Mouse (Mus musculus): Measurements from ENCODE around the gene Wdr86. TPM values are rescaled to one million over a fixed set of nuclear protein-coding genes. Genes with fewer than 3 reads are reported as not detected.
"Not testable (repeated sequence)": the region's sequence is repeated elsewhere in the genome, so short reads cannot be mapped to it uniquely, and the experiment has no call there.

The Wdr86 gene
- total and polyA plus RNA-seq, 2 experiments from 2014 or later, result 6.7 to 16.5 TPM

- H3K9me3 ChIP-seq (ENCODE audit: low read length), result no peaks in the 10 kb centered on the region
- no peak overlapping the region for H3K4me2 ChIP-seq (ENCODE audit: low read depth, low read length, poor library complexity, severe bottlenecking)
- H3K27ac ChIP-seq (ENCODE audit: low read depth, low read length), result no peak overlapping the region
- 91% methylated on average over 8 of the region's 8 CpGs for WGBS
- H3K9ac ChIP-seq (replicated peaks; ENCODE audit: low read length, poor library complexity, severe bottlenecking), result no peak overlapping the region
- DNase-seq (ENCODE audit: low spot score), result no peak
- peaks cover 79% of the 10 kb centered on the region for H3K36me3 ChIP-seq (ENCODE audit: insufficient read depth, low read length)
- H3K27me3 ChIP-seq (ENCODE audit: insufficient read depth, low read length), result no peaks in the 10 kb centered on the region
- TF ChIP-seq CTCF (IDR thresholded peaks at IDR 0.05), result no peak
- H3K4me1 ChIP-seq (ENCODE audit: insufficient read depth, low read length), result no peaks in the 10 kb centered on the region
- no peak for ATAC-seq (ENCODE audit: low FRiP score)
- no peak overlapping the region for H3K4me3 ChIP-seq (ENCODE audit: low read depth, low read length)
Measured at GRCm38 (mm10) chr5:24704615-24705014, 25.9 kb downstream of the Wdr86 start.

- no peaks in the 10 kb centered on the region for H3K27me3 ChIP-seq (ENCODE audit: insufficient read depth, low read length)
- no peak overlapping the region for H3K27ac ChIP-seq (ENCODE audit: low read depth, low read length)
- DNase-seq (ENCODE audit: low spot score) (no peak), ATAC-seq (ENCODE audit: low FRiP score) (no peak)
- H3K4me2 ChIP-seq (ENCODE audit: low read depth, low read length, poor library complexity, severe bottlenecking), result no peak overlapping the region
- no peaks in the 10 kb centered on the region for H3K4me1 ChIP-seq (ENCODE audit: insufficient read depth, low read length)
- H3K9ac ChIP-seq (replicated peaks; ENCODE audit: low read length, poor library complexity, severe bottlenecking), result no peak overlapping the region
- no peak for TF ChIP-seq CTCF (IDR thresholded peaks at IDR 0.05)
- 85% methylated on average over 3 of the region's 3 CpGs for WGBS
- no peaks in the 10 kb centered on the region for H3K9me3 ChIP-seq (ENCODE audit: low read length)
- H3K4me3 ChIP-seq (ENCODE audit: low read depth, low read length), result no peak overlapping the region
- peaks cover 74% of the 10 kb centered on the region for H3K36me3 ChIP-seq (ENCODE audit: insufficient read depth, low read length)
Measured at GRCm38 (mm10) chr5:24701271-24701670, 29.3 kb downstream of the Wdr86 start.

- H3K27ac ChIP-seq (ENCODE audit: low read depth, low read length), result no peak overlapping the region
Measured at GRCm38 (mm10) chr5:24696704-24697103, 33.8 kb downstream of the Wdr86 start.

GRCm38 (mm10) chr5:24687696-24688095 is 42.8 kb downstream of the Wdr86 start:
- Histone ChIP-seq H3K27me3 (ENCODE audit: insufficient read depth, low read length) (no peaks in the 10 kb centered on the region), H3K4me1 (ENCODE audit: insufficient read depth, low read length) (no peaks in the 10 kb centered on the region), H3K4me3 (ENCODE audit: low read depth, low read length) (no peak overlapping the region), H3K9me3 (ENCODE audit: low read length) (no peaks in the 10 kb centered on the region), H3K4me2 (ENCODE audit: low read depth, low read length, poor library complexity, severe bottlenecking) (no peak overlapping the region), H3K9ac (replicated peaks; ENCODE audit: low read length, poor library complexity, severe bottlenecking) (no peak overlapping the region), H3K36me3 (ENCODE audit: insufficient read depth, low read length) (peaks cover 20% of the 10 kb centered on the region), H3K27ac (ENCODE audit: low read depth, low read length) (no peak overlapping the region)
- ATAC-seq (ENCODE audit: low FRiP score) (no peak), DNase-seq (ENCODE audit: low spot score) (no peak)
- TF ChIP-seq CTCF (IDR thresholded peaks at IDR 0.05), result no peak
- 87% methylated on average over 1 of the region's 1 CpGs for WGBS

More at GRCm38 (mm10) chr5:24696704-24697103, 33.8 kb downstream of the Wdr86 start:
- no peaks in the 10 kb centered on the region for H3K9me3 ChIP-seq (ENCODE audit: low read length)
- peak; percentile 12 for DNase-seq (ENCODE audit: low spot score)
- no peak overlapping the region for H3K4me3 ChIP-seq (ENCODE audit: low read depth, low read length)
- 85% methylated on average over 3 of the region's 3 CpGs for WGBS
- ATAC-seq (ENCODE audit: low FRiP score), result no peak
- no peak overlapping the region for H3K9ac ChIP-seq (replicated peaks; ENCODE audit: low read length, poor library complexity, severe bottlenecking)
- no peak overlapping the region for H3K4me2 ChIP-seq (ENCODE audit: low read depth, low read length, poor library complexity, severe bottlenecking)
- H3K4me1 ChIP-seq (ENCODE audit: insufficient read depth, low read length), result no peaks in the 10 kb centered on the region
- no peak for TF ChIP-seq CTCF (IDR thresholded peaks at IDR 0.05)
- peaks cover 71% of the 10 kb centered on the region for H3K36me3 ChIP-seq (ENCODE audit: insufficient read depth, low read length)
- H3K27me3 ChIP-seq (ENCODE audit: insufficient read depth, low read length), result no peaks in the 10 kb centered on the region

GRCm38 (mm10) chr5:24686671-24687420 is 43.7 kb downstream of the Wdr86 start:
- Histone ChIP-seq H3K4me2 (ENCODE audit: low read depth, low read length, poor library complexity, severe bottlenecking) (peak overlapping the region; percentile 53), H3K9ac (replicated peaks; ENCODE audit: low read length, poor library complexity, severe bottlenecking) (0 out of 2 replicates have a peak overlapping the region, but pooled peaks have one; percentile 77), H3K36me3 (ENCODE audit: insufficient read depth, low read length) (peaks cover 16% of the 10 kb centered on the region; the same call in 1 of the 2 replicates), H3K4me3 (ENCODE audit: low read depth, low read length) (peak overlapping the region; percentile 69)
- ATAC-seq (ENCODE audit: low FRiP score); H3K9me3 ChIP-seq (ENCODE audit: low read length); H3K27ac ChIP-seq (ENCODE audit: low read depth, low read length); DNase-seq (ENCODE audit: low spot score); H3K4me1 ChIP-seq (ENCODE audit: insufficient read depth, low read length); H3K27me3 ChIP-seq (ENCODE audit: insufficient read depth, low read length): not testable (repeated sequence)
- 81% methylated on average over 16 of the region's 16 CpGs for WGBS

- peak overlapping the region; percentile 69 for H3K4me3 ChIP-seq (ENCODE audit: low read depth, low read length)
- no peaks in the 10 kb centered on the region for H3K4me1 ChIP-seq (ENCODE audit: insufficient read depth, low read length)
- no peaks in the 10 kb centered on the region for H3K9me3 ChIP-seq (ENCODE audit: low read length)
- DNase-seq (ENCODE audit: low spot score) (no peak), ATAC-seq (ENCODE audit: low FRiP score) (0 out of 2 replicates have a peak, but pooled peaks have one; percentile 1)
- no peaks in the 10 kb centered on the region for H3K27me3 ChIP-seq (ENCODE audit: insufficient read depth, low read length)
- peak overlapping the region; percentile 53 for H3K4me2 ChIP-seq (ENCODE audit: low read depth, low read length, poor library complexity, severe bottlenecking)
- H3K27ac ChIP-seq (ENCODE audit: low read depth, low read length), result peak overlapping the region; percentile 89
- peaks cover 14% of the 10 kb centered on the region; the same call in 1 of the 2 replicates for H3K36me3 ChIP-seq (ENCODE audit: insufficient read depth, low read length)
- WGBS, result 1% methylated on average over 15 of the region's 15 CpGs
- peak overlapping the region; percentile 77 for H3K9ac ChIP-seq (replicated peaks; ENCODE audit: low read length, poor library complexity, severe bottlenecking)
- no peak for TF ChIP-seq CTCF (IDR thresholded peaks at IDR 0.05)
Measured at GRCm38 (mm10) chr5:24686176-24686575, 44.4 kb downstream of the Wdr86 start.

Measured in midbrain, postnatal 0 days (tissue).